Mouse (Mus musculus) olfactory bulb, adult 2 months (tissue): Measurements from ENCODE around the gene Tm9sf4. TPM values are rescaled to one million over a fixed set of nuclear protein-coding genes. Genes with fewer than 3 reads are reported as not detected.

ENCODE experiments used
- H3K27ac ChIP-seq: fragments of 200-500 bp; 2 replicates; pipeline ENCODE4 v1.5.1; 2012; ENCODE audit warnings: low read depth, low read length; ENCODE audit not compliant: insufficient read depth
- H3K4me1 ChIP-seq: fragments of 200-500 bp; 2 replicates; pipeline ENCODE4 v1.6.1; 2012; ENCODE audit warnings: low read length; ENCODE audit not compliant: control insufficient read depth, insufficient read depth
- H3K4me3 ChIP-seq: fragments of 200-500 bp; 2 replicates; pipeline ENCODE4 v1.5.1; 2012; ENCODE audit warnings: mild to moderate bottlenecking, low read depth, low read length, moderate library complexity; ENCODE audit not compliant: insufficient read depth
- CTCF ChIP-seq: fragments of 200-500 bp; IDR thresholded peaks from 2 replicates; pipeline ENCODE4 v1.5.1; 2012; ENCODE audit warnings: low read depth, mild to moderate bottlenecking, low read length, moderate library complexity; ENCODE audit not compliant: insufficient read depth
- POLR2A ChIP-seq: fragments of 200-500 bp; IDR thresholded peaks from 2 replicates; pipeline ENCODE4 v1.6.1; 2012; ENCODE audit warnings: mild to moderate bottlenecking, low read depth, low read length, moderate library complexity; ENCODE audit not compliant: insufficient read depth
- WGBS: fragments of 180-500 bp; shearing (Covaris S2); methylation state at CpG from one replicate; pipeline ENCODE4 v1.1.7; 2018; 5-methylcytosine and 5-hydroxymethylcytosine counted together
- polyA plus RNA-seq: library from polyadenylated mRNA; stranded (reverse); fragments of >200 nt; gene quantifications from 2 replicates; pipeline ENCODE4 v1.2.4, GENCODE M21; 2012; ENCODE audit warnings: low replicate concordance; ENCODE audit not compliant: missing spikeins, insufficient read depth, insufficient read length

The Tm9sf4 gene
- polyA plus RNA-seq, 1 experiment, result not detected

- Histone ChIP-seq H3K4me3 (peak overlapping the region; percentile 36), H3K4me1 (peaks cover 8% of the 10 kb centered on the region), H3K27ac (no peak overlapping the region)
- TF ChIP-seq CTCF (no peak), POLR2A (no peak)
- WGBS, result 40% methylated on average over 7 of the region's 7 CpGs
These were observed 78.1 kb downstream of the Tm9sf4 start for GRCm38 (mm10) chr2:153239021-153239859.

GRCm38 (mm10) chr2:153239860-153240480 is 78.9 kb downstream of the Tm9sf4 start:
- TF ChIP-seq CTCF (no peak), POLR2A (no peak)
- Histone ChIP-seq H3K27ac (no peak overlapping the region), H3K4me3 (peak overlapping the region; percentile 36), H3K4me1 (peaks cover 8% of the 10 kb centered on the region)
- whole genome bisulfite sequencing, result 6% methylated on average over 22 of the region's 22 CpGs

- Histone ChIP-seq H3K4me1 (peaks cover 8% of the 10 kb centered on the region), H3K27ac (peak overlapping the region; percentile 16; the same call in 1 of the 2 replicates), H3K4me3 (peak overlapping the region; percentile 92)
- under 1% methylated on average over 33 of the region's 33 CpGs for WGBS
- TF ChIP-seq CTCF (no peak), POLR2A (no peak)
These were observed 79.7 kb downstream of the Tm9sf4 start for GRCm38 (mm10) chr2:153240701-153241235.

GRCm38 (mm10) chr2:153241250-153242014 is 80.3 kb downstream of the Tm9sf4 start, which contains the start of the genes Plagl2 and Pofut1:
TSS of gene Plagl2 (minus strand) at chr2:153241426.
TSS of gene Pofut1 (plus strand) at chr2:153241533.
- WGBS, result under 1% methylated on average over 68 of the region's 72 CpGs
- peaks cover 8% of the 10 kb centered on the region for H3K4me1 ChIP-seq
- peak; percentile 53; the same call in 1 of the 2 replicates for TF ChIP-seq POLR2A
- TF ChIP-seq CTCF, result no peak

GRCm38 (mm10) chr2:153242156-153242555 is 81.1 kb downstream of the Tm9sf4 start:
- Histone ChIP-seq H3K4me3 (no peak overlapping the region), H3K4me1 (peaks cover 8% of the 10 kb centered on the region), H3K27ac (0 out of 2 replicates have a peak overlapping the region, but pooled peaks have one; percentile 22)
- 55% methylated on average over 6 of the region's 6 CpGs for WGBS
- TF ChIP-seq CTCF (no peak), POLR2A (no peak)

More at GRCm38 (mm10) chr2:153241250-153242014, 80.3 kb downstream of the Tm9sf4 start, which contains the start of the genes Plagl2 and Pofut1:
- Histone ChIP-seq H3K27ac (peak within 1 kb of the TSS; percentile 65; the same call in 1 of the 2 replicates), H3K4me3 (peak within 1 kb of the TSS; percentile 92)

- WGBS, result 89% methylated on average over 5 of the region's 5 CpGs
- Histone ChIP-seq H3K27ac (no peak overlapping the region), H3K4me1 (no peaks in the 10 kb centered on the region), H3K4me3 (no peak overlapping the region)
- TF ChIP-seq CTCF (no peak), POLR2A (no peak)
These were observed 88.6 kb downstream of the Tm9sf4 start for GRCm38 (mm10) chr2:153249751-153250150.

- no peak for TF ChIP-seq CTCF
- TF ChIP-seq POLR2A, result no peak
- Histone ChIP-seq H3K27ac (no peak overlapping the region), H3K4me1 (no peaks in the 10 kb centered on the region), H3K4me3 (no peak overlapping the region)
- 94% methylated on average over 2 of the region's 2 CpGs for WGBS
These were observed 95.5 kb downstream of the Tm9sf4 start for GRCm38 (mm10) chr2:153256604-153257003.

- TF ChIP-seq CTCF, result no peak
- TF ChIP-seq POLR2A, result no peak
- H3K4me1 ChIP-seq, result no peaks in the 10 kb centered on the region
- no peak overlapping the region for H3K4me3 ChIP-seq
- 92% methylated on average over 12 of the region's 12 CpGs for WGBS
- H3K27ac ChIP-seq, result no peak overlapping the region
These were observed 98.1 kb downstream of the Tm9sf4 start for GRCm38 (mm10) chr2:153259030-153259863.

Other genes with a start within 250 kb of the Tm9sf4 start
- not detected in 2 replicates for gene Mylk2, start 250.0 kb upstream of the Tm9sf4 start, polyA plus RNA-seq
- gene Foxs1, start 228.1 kb upstream of the Tm9sf4 start, polyA plus RNA-seq, result not detected in 2 replicates
- gene Dusp15, start 209.6 kb upstream of the Tm9sf4 start, polyA plus RNA-seq, result not detected in 2 replicates
- not detected in 2 replicates for gene Ttll9, start 198.8 kb upstream of the Tm9sf4 start, polyA plus RNA-seq
- not detected in 2 replicates for gene Pdrg1, start 145.9 kb upstream of the Tm9sf4 start, polyA plus RNA-seq
- not detected in 2 replicates for gene Xkr7, start 129.5 kb upstream of the Tm9sf4 start, polyA plus RNA-seq
- gene Ccm2l, start 95.3 kb upstream of the Tm9sf4 start, polyA plus RNA-seq, result not detected in 2 replicates
- not detected in 2 replicates for gene Hck, start 52.8 kb upstream of the Tm9sf4 start, polyA plus RNA-seq
- not detected in 2 replicates for gene Tspyl3, start 64.1 kb downstream of the Tm9sf4 start, polyA plus RNA-seq
- not detected in 2 replicates for gene Plagl2, start 80.1 kb downstream of the Tm9sf4 start, polyA plus RNA-seq
- not detected in 2 replicates for gene Pofut1, start 80.2 kb downstream of the Tm9sf4 start, polyA plus RNA-seq
- not detected in 2 replicates for gene Kif3b, start 130.1 kb downstream of the Tm9sf4 start, polyA plus RNA-seq
- gene Asxl1, start 184.5 kb downstream of the Tm9sf4 start, polyA plus RNA-seq, result 329 TPM in 1 of 2 replicates, not detected in the other